Mouse (Mus musculus) liver, embryonic 13.5 days (tissue): ENCODE results near the gene Lce1l. TPM values are rescaled to one million over a fixed set of nuclear protein-coding genes. Genes with fewer than 3 reads are reported as not detected.
"Not testable (repeated sequence)": the region's sequence is repeated elsewhere in the genome, so short reads cannot be mapped to it uniquely, and the experiment has no call there.

Experiments
- ATAC-seq: fragments of 200-750 bp; cut with Nextera tagmentation; 2 replicates; pipeline ENCODE4 v1.8.0; 2017; ENCODE audit warnings: low read depth, mild to moderate bottlenecking, moderate number of reproducible peaks, moderate library complexity
- DNase-seq: peaks from one replicate; pipeline ENCODE4 v3.0.0; 2022
- H3K27ac ChIP-seq: fragments of 300-500 bp; sonication (generic); 2 replicates; pipeline ENCODE4 v1.5.1; 2015; ENCODE audit warnings: moderate library complexity, mild to moderate bottlenecking, inconsistent platforms
- H3K27me3 ChIP-seq: fragments of 300-500 bp; sonication (generic); 2 replicates; pipeline ENCODE4 v1.6.1; 2015; ENCODE audit warnings: mild to moderate bottlenecking, inconsistent platforms
- H3K36me3 ChIP-seq: fragments of 300-500 bp; sonication (generic); 2 replicates; pipeline ENCODE4 v1.6.1; 2015; ENCODE audit warnings: mild to moderate bottlenecking, inconsistent platforms
- H3K4me1 ChIP-seq: fragments of 300-500 bp; sonication (generic); replicated peaks from 2 replicates; pipeline ENCODE4 v1.6.1; 2015; ENCODE audit warnings: inconsistent platforms
- H3K4me2 ChIP-seq: fragments of 300-500 bp; sonication (generic); 2 replicates; pipeline ENCODE4 v1.6.1; 2015; ENCODE audit warnings: inconsistent platforms, mild to moderate bottlenecking, moderate library complexity
- H3K4me3 ChIP-seq: fragments of 300-500 bp; sonication (generic); replicated peaks from 2 replicates; pipeline ENCODE4 v1.5.1; 2015; ENCODE audit warnings: mild to moderate bottlenecking, inconsistent platforms
- H3K9ac ChIP-seq: fragments of 300-500 bp; sonication (generic); 2 replicates; pipeline ENCODE4 v1.6.1; 2015; ENCODE audit warnings: mild to moderate bottlenecking, inconsistent platforms
- H3K9me3 ChIP-seq: fragments of 300-500 bp; sonication (generic); replicated peaks from 2 replicates; pipeline ENCODE4 v1.6.1; 2016; ENCODE audit warnings: inconsistent platforms
- WGBS: fragments of 180-500 bp; shearing (Covaris S2); methylation state at CpG from one replicate; pipeline ENCODE4 v1.1.7; 2015; ENCODE audit not compliant: insufficient replicate concordance; 5-methylcytosine and 5-hydroxymethylcytosine counted together
- polyA plus RNA-seq: library from polyadenylated mRNA; unstranded; fragments of >200 nt; fragmentation: Nextera tagmentation; extraction: Ambion mirVana; gene quantifications from 2 replicates; pipeline ENCODE4 v1.2.1, GENCODE M21; 2015

The Lce1l gene
- not detected in 2 replicates for polyA plus RNA-seq

DNA sequence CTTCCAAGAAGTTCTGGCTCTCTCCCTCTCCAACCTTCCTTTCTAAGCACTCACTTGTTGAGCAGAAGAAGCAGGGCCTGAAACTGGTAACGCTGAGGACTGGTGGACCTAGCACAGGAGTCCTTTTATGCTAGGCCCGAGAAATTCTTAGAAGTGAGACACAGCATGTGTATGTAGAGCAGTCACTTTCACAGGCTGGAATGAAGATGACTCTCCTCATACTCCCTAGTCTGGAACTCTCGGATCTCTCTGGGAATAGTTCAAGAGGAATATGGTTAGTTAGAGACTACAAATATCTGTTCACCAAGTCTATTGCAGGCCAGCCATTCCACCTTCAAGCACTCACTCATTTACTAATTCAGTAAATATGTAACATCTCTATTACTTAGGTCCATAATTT is at the start of gene Lce1l:
TSS of gene Lce1l (minus strand) at position 101 of the 400 bp plus-strand sequence.
- Histone ChIP-seq H3K9me3 (no peaks in the 10 kb centered on the region), H3K27ac (no peak within 1 kb of the TSS), H3K9ac (no peak within 1 kb of the TSS), H3K4me3 (no peak within 1 kb of the TSS), H3K27me3 (no peaks in the 10 kb centered on the region), H3K36me3 (no peaks in the 10 kb centered on the region), H3K4me1 (no peaks in the 10 kb centered on the region), H3K4me2 (no peak within 1 kb of the TSS)
- DNase-seq (no peak), ATAC-seq (no peak)
- WGBS = 57% methylated on average over 3 of the region's 3 CpGs

DNA sequence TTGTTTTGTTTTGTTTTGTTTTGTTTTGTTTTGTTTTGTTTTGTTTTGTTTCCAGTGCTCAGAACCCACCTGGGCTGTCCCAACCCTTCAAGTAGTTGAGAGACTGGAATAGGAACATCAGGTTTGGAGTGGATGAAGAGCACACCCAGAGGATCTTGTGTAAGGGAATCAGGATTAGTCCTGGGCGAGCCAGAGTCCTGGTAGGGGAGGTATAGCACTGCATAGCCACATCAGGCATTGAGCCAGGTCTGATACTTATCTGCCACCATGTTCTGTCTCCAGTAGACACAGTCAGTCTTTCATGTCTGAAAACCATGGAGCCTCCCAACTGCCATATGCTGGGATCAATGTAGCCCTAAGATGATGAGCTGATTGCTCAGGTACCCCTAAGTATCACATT is 43.4 kb upstream of the Lce1l start:
- no peaks in the 10 kb centered on the region for H3K27me3 ChIP-seq
- H3K9ac ChIP-seq = no peak overlapping the region
- no peak for DNase-seq
- H3K4me1 ChIP-seq = no peaks in the 10 kb centered on the region
- no peaks in the 10 kb centered on the region for H3K36me3 ChIP-seq
- no peaks in the 10 kb centered on the region for H3K9me3 ChIP-seq
- H3K27ac ChIP-seq = no peak overlapping the region
- WGBS = 23% methylated on average over 1 of the region's 1 CpGs
- H3K4me2 ChIP-seq = no peak overlapping the region
- no peak for ATAC-seq
- no peak overlapping the region for H3K4me3 ChIP-seq

- Histone ChIP-seq H3K4me1 (no peaks in the 10 kb centered on the region), H3K4me3 (no peak overlapping the region), H3K9me3 (no peaks in the 10 kb centered on the region), H3K4me2 (no peak overlapping the region), H3K9ac (no peak overlapping the region), H3K36me3 (no peaks in the 10 kb centered on the region), H3K27me3 (no peaks in the 10 kb centered on the region), H3K27ac (no peak overlapping the region)
- no peak for ATAC-seq
- DNase-seq = no peak
- 45% methylated on average over 3 of the region's 3 CpGs for WGBS
Measured at GRCm38 (mm10) chr3:92894063-92894462, 43.0 kb upstream of the Lce1l start.

DNA sequence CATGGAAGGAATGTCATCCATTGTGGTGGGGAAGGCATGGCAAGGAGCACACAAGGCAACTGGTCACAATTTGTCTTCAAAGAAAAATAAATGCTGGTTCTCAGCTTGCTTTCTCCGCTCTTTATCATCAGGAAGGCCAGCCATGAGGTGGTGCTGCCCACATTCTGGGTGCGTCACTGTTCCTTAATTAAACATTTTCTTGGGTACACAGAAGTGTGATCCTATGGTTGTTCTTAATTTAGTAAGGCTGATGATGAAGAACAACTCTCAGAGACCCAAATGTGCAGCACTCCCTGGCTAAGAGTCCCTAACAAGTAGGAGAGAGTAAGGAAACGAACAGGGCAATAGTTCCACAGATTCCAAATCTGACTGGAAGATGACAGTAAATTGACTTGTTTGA is 23.1 kb upstream of the Lce1l start:
- H3K4me1 ChIP-seq = no peaks in the 10 kb centered on the region
- no peak overlapping the region for H3K4me3 ChIP-seq
- H3K9ac ChIP-seq = no peak overlapping the region
- no peaks in the 10 kb centered on the region for H3K9me3 ChIP-seq
- no peak overlapping the region for H3K4me2 ChIP-seq
- DNase-seq = no peak
- H3K27ac ChIP-seq = no peak overlapping the region
- no peak for ATAC-seq
- H3K27me3 ChIP-seq = no peaks in the 10 kb centered on the region
- H3K36me3 ChIP-seq = no peaks in the 10 kb centered on the region
- WGBS = 67% methylated on average over 3 of the region's 3 CpGs

DNA sequence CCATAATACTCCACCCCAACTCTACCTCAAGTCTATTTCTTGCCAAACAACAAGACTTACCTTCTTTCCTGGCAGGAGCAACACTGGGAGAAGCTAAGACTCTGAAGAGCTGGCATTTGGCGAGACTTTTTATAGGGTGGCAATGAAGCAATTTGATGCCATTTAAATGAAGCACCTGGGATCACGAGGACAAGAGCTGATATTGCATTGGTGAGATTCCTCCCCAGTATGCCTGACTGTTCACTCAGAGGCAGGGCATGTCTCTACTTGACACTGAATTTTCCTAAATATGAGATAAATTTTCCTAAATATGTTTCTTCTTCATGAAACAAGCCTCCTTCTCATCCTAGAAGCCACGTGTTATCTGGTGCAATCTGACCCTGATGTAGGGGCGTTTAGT is 19.0 kb upstream of the Lce1l start, which contains the start of gene 2310050C09Rik:
TSS of gene 2310050C09Rik (minus strand) at position 101 of the 400 bp plus-strand sequence.
- no peaks in the 10 kb centered on the region for H3K9me3 ChIP-seq
- H3K4me1 ChIP-seq = no peaks in the 10 kb centered on the region
- H3K4me3 ChIP-seq = no peak within 1 kb of the TSS
- no peak within 1 kb of the TSS for H3K27ac ChIP-seq
- H3K4me2 ChIP-seq = no peak within 1 kb of the TSS
- H3K9ac ChIP-seq = no peak within 1 kb of the TSS
- DNase-seq (no peak), ATAC-seq (no peak)
- WGBS = 61% methylated on average over 4 of the region's 4 CpGs
- no peaks in the 10 kb centered on the region for H3K36me3 ChIP-seq
- H3K27me3 ChIP-seq = no peaks in the 10 kb centered on the region

GRCm38 (mm10) chr3:92827108-92827507 is 24.0 kb downstream of the Lce1l start, which contains the start of gene Kprp:
Gene Kprp, minus strand, starts transcription at chr3:92827247.
- Histone ChIP-seq H3K9me3 (peaks cover 5% of the 10 kb centered on the region; the same call in 1 of the 2 replicates), H3K4me3 (no peak within 1 kb of the TSS), H3K4me1 (no peaks in the 10 kb centered on the region), H3K9ac (no peak within 1 kb of the TSS), H3K36me3 (no peaks in the 10 kb centered on the region), H3K4me2 (no peak within 1 kb of the TSS), H3K27me3 (no peaks in the 10 kb centered on the region), H3K27ac (no peak within 1 kb of the TSS)
- DNase-seq = no peak
- no peak for ATAC-seq
- 30% methylated on average over 1 of the region's 1 CpGs for WGBS

GRCm38 (mm10) chr3:92825808-92826207 is 25.3 kb downstream of the Lce1l start:
- Histone ChIP-seq H3K4me2 (no peak overlapping the region), H3K27ac (no peak overlapping the region), H3K9ac (no peak overlapping the region), H3K36me3 (no peaks in the 10 kb centered on the region), H3K4me1 (no peaks in the 10 kb centered on the region), H3K27me3 (no peaks in the 10 kb centered on the region), H3K9me3 (peaks cover 5% of the 10 kb centered on the region; the same call in 1 of the 2 replicates), H3K4me3 (no peak overlapping the region)
- DNase-seq (no peak), ATAC-seq (no peak)
- WGBS = 6% methylated on average over 1 of the region's 1 CpGs

DNA sequence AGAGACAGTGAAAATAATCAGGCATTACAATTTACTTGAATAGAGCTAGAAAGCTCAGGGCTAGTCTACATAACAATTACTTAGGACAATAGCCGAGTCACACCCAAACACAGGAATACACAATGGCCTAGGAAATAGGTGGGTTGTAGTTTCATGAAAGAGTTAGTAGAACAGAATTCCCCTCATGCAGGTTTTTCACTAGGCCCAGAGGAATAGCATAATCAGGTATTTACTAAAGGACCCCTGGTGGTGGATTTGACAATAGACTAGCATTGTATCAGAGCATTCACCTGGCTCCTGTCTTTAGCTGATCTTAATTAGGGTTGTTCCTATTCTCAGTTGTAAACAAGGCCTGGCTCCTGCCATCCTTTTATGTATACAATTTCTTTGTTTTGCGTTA is 35.0 kb downstream of the Lce1l start:
- not testable (repeated sequence) for H3K36me3 ChIP-seq, H3K4me2 ChIP-seq, H3K9me3 ChIP-seq, H3K27ac ChIP-seq, H3K9ac ChIP-seq, H3K4me1 ChIP-seq, H3K27me3 ChIP-seq, ATAC-seq, H3K4me3 ChIP-seq, DNase-seq
- WGBS = 72% methylated on average over 2 of the region's 2 CpGs

DNA sequence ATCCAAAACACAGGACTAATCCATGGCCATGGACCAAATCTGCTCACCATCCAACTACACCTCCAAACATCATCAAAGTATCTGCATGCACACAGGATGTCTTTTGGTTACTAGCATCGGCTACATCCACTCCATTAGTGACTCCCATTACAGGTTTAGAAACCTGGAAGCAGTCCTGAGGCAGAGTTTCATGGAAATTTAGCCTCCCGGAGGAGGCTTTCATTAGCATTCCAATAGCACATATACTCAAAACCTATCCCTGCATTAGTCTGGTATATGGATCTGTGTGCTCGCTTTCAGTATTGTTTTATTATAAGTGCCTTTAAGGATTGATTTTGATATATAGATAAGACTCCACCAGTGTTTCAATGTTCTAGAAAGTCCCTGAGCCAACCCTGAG is 35.5 kb downstream of the Lce1l start:
- Histone ChIP-seq H3K4me3 (no peak overlapping the region), H3K36me3 (no peaks in the 10 kb centered on the region), H3K9ac (no peak overlapping the region), H3K4me2 (no peak overlapping the region), H3K4me1 (no peaks in the 10 kb centered on the region), H3K9me3 (no peaks in the 10 kb centered on the region), H3K27me3 (no peaks in the 10 kb centered on the region), H3K27ac (no peak overlapping the region)
- ATAC-seq = no peak
- 76% methylated on average over 3 of the region's 3 CpGs for WGBS
- DNase-seq = no peak

- no peak within 1 kb of the TSS for H3K27ac ChIP-seq
- no peaks in the 10 kb centered on the region for H3K9me3 ChIP-seq
- no peaks in the 10 kb centered on the region for H3K36me3 ChIP-seq
- no peak for DNase-seq
- H3K4me3 ChIP-seq = no peak within 1 kb of the TSS
- ATAC-seq = no peak
- no peaks in the 10 kb centered on the region for H3K27me3 ChIP-seq
- H3K9ac ChIP-seq = no peak within 1 kb of the TSS
- no peak within 1 kb of the TSS for H3K4me2 ChIP-seq
- H3K4me1 ChIP-seq = no peaks in the 10 kb centered on the region
Measured at GRCm38 (mm10) chr3:92807791-92808190, 43.3 kb downstream of the Lce1l start, which contains the start of gene Lce1k. Gene Lce1k, minus strand, starts transcription at chr3:92807891.
